Mouse (Mus musculus) CH12.LX (cell line): ENCODE results near the gene Kif13a.

Experiments used
- CHD2 ChIP-seq: IDR thresholded peaks from 2 replicates; pipeline ENCODE4 v1.6.1; 2011; ENCODE audit warnings: low read length, improper control_type of control experiment
- CTCF ChIP-seq, 2 experiments: IDR thresholded peaks in 1 of 2; conservative IDR thresholded peaks in 1 of 2; 2 replicates each; pipeline ENCODE4 v1.5.1; 2011 to 2012; ENCODE audit warnings: low read depth in 2 of 2, low read length in 2 of 2, improper control_type of control experiment in 1 of 2, inconsistent platforms in 1 of 2, mild to moderate bottlenecking in 1 of 2, moderate library complexity in 1 of 2
- EP300 ChIP-seq: IDR thresholded peaks from 2 replicates; pipeline ENCODE4 v1.6.1; 2011; ENCODE audit warnings: low read length, improper control_type of control experiment
- MAFK ChIP-seq: IDR thresholded peaks from 2 replicates; pipeline ENCODE4 v1.6.1; 2011; ENCODE audit warnings: low read length, improper control_type of control experiment; ENCODE audit not compliant: insufficient replicate concordance
- SMC3 ChIP-seq: IDR thresholded peaks from 2 replicates; pipeline ENCODE4 v1.6.1; 2011; ENCODE audit warnings: low read depth, low read length, improper control_type of control experiment

DNA sequence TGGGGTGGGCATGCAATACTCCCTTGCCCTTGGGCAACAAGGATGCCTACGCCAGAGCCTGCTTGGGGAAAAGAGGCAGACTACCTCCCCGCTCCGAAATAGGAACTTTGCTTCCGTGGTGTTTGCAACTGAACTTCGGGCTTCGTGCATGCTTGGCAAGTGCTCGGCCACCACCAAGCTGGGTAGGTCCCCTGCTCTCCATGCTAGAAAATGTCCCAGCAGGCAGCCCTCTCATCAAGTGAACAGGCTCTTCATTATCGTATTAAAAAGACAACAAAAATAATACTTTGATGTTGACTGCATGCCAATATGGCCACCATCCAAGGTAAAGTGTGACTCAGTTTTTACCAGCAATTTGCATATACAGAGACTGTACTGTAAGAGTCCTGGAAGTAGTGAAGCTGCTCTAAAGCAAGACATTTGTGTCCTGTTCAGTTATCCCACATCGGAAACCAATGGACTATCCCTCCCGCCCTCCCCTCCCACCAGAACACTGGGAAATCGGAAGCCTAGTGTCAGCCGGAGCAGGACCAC, 41.5 kb downstream of the Kif13a start:
- TF ChIP-seq EP300 (no peak), SMC3 (no peak), MAFK (no peak), CTCF (conservative IDR thresholded peaks at IDR 0.05 in 1 of 2, IDR thresholded peaks at IDR 0.05 in 1 of 2; ENCODE audit: low read depth in 2 of 2, low read length in 2 of 2) (no peak), CHD2 (no peak)
